ENCODE assay signal across 11 mouse cellular contexts in genomic region chr3:66746373-66747072, GRCm38 (mm10).
DNase-seq lines count a peak whose midpoint lies in the region; ATAC-seq and TF ChIP-seq lines count a peak whose summit lies in the region.
"Had no signal": no experiment of that assay in that cellular context is flagged by ENCODE, and none has a peak within 500 bp of the region (broad histone marks: within the 10 kb centered on the region; RNA-seq: fewer than 3 reads in every experiment).

No protein-coding gene starts in this region.

- TF ChIP-seq EP300 in liver, postnatal 0 days (IDR thresholded peaks at IDR 0.05; ENCODE audit: low read depth): no peak

- H3K4me3 ChIP-seq in embryonic facial prominence, embryonic 14.5 days (ENCODE audit: low read depth, low read length): no peak overlapping the region
- peak overlapping the region; percentile 9; the same call in 1 of the 2 replicates for H3K4me3 ChIP-seq in neural tube, embryonic 14.5 days (ENCODE audit: low read depth, low read length)
- H3K4me3 ChIP-seq in liver, postnatal 0 days (ENCODE audit: low read depth, low read length): no peak overlapping the region

- no peak overlapping the region for H3K9ac ChIP-seq in embryonic facial prominence, embryonic 14.5 days (ENCODE audit: low read depth, low read length)
- H3K9ac ChIP-seq in neural tube, embryonic 14.5 days (replicated peaks; ENCODE audit: low read depth, low read length): no peak overlapping the region
- no peak overlapping the region for H3K9ac ChIP-seq in liver, postnatal 0 days (replicated peaks)
- H3K9ac ChIP-seq: lung, embryonic 14.5 days had no signal

- WGBS in embryonic facial prominence, embryonic 14.5 days: 76% methylated on average over 19 of the region's 19 CpGs
- 26% methylated on average over 19 of the region's 19 CpGs for WGBS in neural tube, embryonic 14.5 days
- WGBS in liver, postnatal 0 days (ENCODE audit: insufficient replicate concordance): 86% methylated on average over 19 of the region's 19 CpGs

- no peaks in the 10 kb centered on the region for H3K9me3 ChIP-seq in embryonic facial prominence, embryonic 14.5 days (ENCODE audit: control insufficient read depth, low read length)
- no peaks in the 10 kb centered on the region for H3K9me3 ChIP-seq in neural tube, embryonic 14.5 days (ENCODE audit: control insufficient read depth, low read length)
- no peaks in the 10 kb centered on the region for H3K9me3 ChIP-seq in liver, postnatal 0 days (ENCODE audit: low read length)

- DNase-seq in layer of hippocampus, adult 11-12 months (ENCODE audit: low spot score): peak; percentile 22
- DNase-seq in layer of hippocampus, postnatal 25 days (ENCODE audit: extremely low spot score in 1 of 2, low spot score in 1 of 2): no peak
- peak; percentile 68 for DNase-seq in embryonic facial prominence, embryonic 14.5 days (ENCODE audit: low spot score)
- peak; percentile 27 for DNase-seq in layer of hippocampus, adult 9-11 months
- no peak for DNase-seq in kidney, postnatal 14 days
- no peak for DNase-seq in gastrocnemius, postnatal 36 days
- no peak for DNase-seq in liver, postnatal 0 days
- DNase-seq: lung, embryonic 14.5 days had no signal

- peak; percentile 88 for ATAC-seq in embryonic facial prominence, embryonic 14.5 days (ENCODE audit: low read depth)
- ATAC-seq in neural tube, embryonic 14.5 days (ENCODE audit: low read depth): peak; percentile 90
- no peak for ATAC-seq in liver, postnatal 0 days

- intact Hi-C loops in gastrocnemius, postnatal 36 days (cut with DNase I): no loop called here

- H3K27ac ChIP-seq in embryonic facial prominence, embryonic 14.5 days (replicated peaks; ENCODE audit: low read depth, low read length): no peak overlapping the region
- peak overlapping the region; percentile 64; the same call in 1 of the 2 replicates for H3K27ac ChIP-seq in neural tube, embryonic 14.5 days (ENCODE audit: low read depth, low read length)
- no peak overlapping the region for H3K27ac ChIP-seq in liver, postnatal 0 days (ENCODE audit: low read depth)
- H3K27ac ChIP-seq: kidney, postnatal 0 days had no signal

- no peak for TF ChIP-seq CTCF in liver, postnatal 0 days (IDR thresholded peaks at IDR 0.05; ENCODE audit: low read depth)

- no peaks in the 10 kb centered on the region; the same call in 1 of the 2 replicates for H3K27me3 ChIP-seq in embryonic facial prominence, embryonic 14.5 days (replicated peaks; ENCODE audit: control insufficient read depth, insufficient read depth, low read length)
- H3K27me3 ChIP-seq in neural tube, embryonic 14.5 days (ENCODE audit: control insufficient read depth, insufficient read depth, low read length): no peaks in the 10 kb centered on the region
- no peaks in the 10 kb centered on the region for H3K27me3 ChIP-seq in liver, postnatal 0 days (ENCODE audit: insufficient read depth, low read length)
- H3K27me3 ChIP-seq: CH12.LX had no signal

- H3K4me2 ChIP-seq in embryonic facial prominence, embryonic 14.5 days (ENCODE audit: low read depth, low read length): peak overlapping the region; percentile 26; the same call in 1 of the 2 replicates
- H3K4me2 ChIP-seq in neural tube, embryonic 14.5 days (ENCODE audit: low read depth, low read length): peak overlapping the region; percentile 44
- H3K4me2 ChIP-seq in liver, postnatal 0 days (ENCODE audit: low read depth, low read length): no peak overlapping the region
- H3K4me2 ChIP-seq: lung, embryonic 14.5 days had no signal

- no peaks in the 10 kb centered on the region for H3K36me3 ChIP-seq in embryonic facial prominence, embryonic 14.5 days (ENCODE audit: control insufficient read depth, insufficient read depth, low read length)
- no peaks in the 10 kb centered on the region for H3K36me3 ChIP-seq in neural tube, embryonic 14.5 days (ENCODE audit: control insufficient read depth, insufficient read depth, low read length)
- H3K36me3 ChIP-seq in liver, postnatal 0 days (replicated peaks; ENCODE audit: insufficient read depth, low read length): no peaks in the 10 kb centered on the region

- H3K4me1 ChIP-seq in embryonic facial prominence, embryonic 14.5 days (ENCODE audit: control insufficient read depth, insufficient read depth, low read length): 0 out of 2 replicates have a peak, but pooled peaks cover 5% of the 10 kb centered on the region
- H3K4me1 ChIP-seq in neural tube, embryonic 14.5 days (ENCODE audit: control insufficient read depth, insufficient read depth, low read length): peaks cover 4% of the 10 kb centered on the region; the same call in 1 of the 2 replicates
- no peaks in the 10 kb centered on the region for H3K4me1 ChIP-seq in liver, postnatal 0 days (ENCODE audit: insufficient read depth)

Comparison
In these comparisons a context has a peak if more than half of its experiments do, and no peak if none do; other contexts are left out.
1. DNase-seq: peak in layer of hippocampus, adult 11-12 months (single experiment), embryonic facial prominence, embryonic 14.5 days (single experiment) and layer of hippocampus, adult 9-11 months (single experiment); none in layer of hippocampus, postnatal 25 days (0 of 2), kidney, postnatal 14 days (single experiment), gastrocnemius, postnatal 36 days (0 of 2) and liver, postnatal 0 days (single experiment).